Mouse (Mus musculus) monocyte, adult 5-6 weeks (primary cell): ENCODE data around the gene Cdc42ep3. TPM values are rescaled to one million over a fixed set of nuclear protein-coding genes. Genes with fewer than 3 reads are reported as not detected.
A peak's percentile ranks its signal among the peaks of the same experiment; 100 is the strongest.

Source experiments
- ATAC-seq: fragments of 153-309, 156-312 bp; replicated peaks from 2 replicates; pipeline ENCODE4 v1.8.0; 2017; ENCODE audit warnings: mild to moderate bottlenecking; ENCODE audit not compliant: low TSS enrichment, insufficient number of reproducible peaks, severe bottlenecking, poor library complexity, low FRiP score
- total RNA-seq: library from RNA; stranded (forward); fragments of 200-1000, 200-491, 200-594 nt; gene quantifications from 3 replicates; pipeline ENCODE4 v1.2.3, GENCODE M21; 2017

The Cdc42ep3 gene
- 92.2 to 123 TPM (median 110 TPM) in 3 replicates for total RNA-seq

DNA sequence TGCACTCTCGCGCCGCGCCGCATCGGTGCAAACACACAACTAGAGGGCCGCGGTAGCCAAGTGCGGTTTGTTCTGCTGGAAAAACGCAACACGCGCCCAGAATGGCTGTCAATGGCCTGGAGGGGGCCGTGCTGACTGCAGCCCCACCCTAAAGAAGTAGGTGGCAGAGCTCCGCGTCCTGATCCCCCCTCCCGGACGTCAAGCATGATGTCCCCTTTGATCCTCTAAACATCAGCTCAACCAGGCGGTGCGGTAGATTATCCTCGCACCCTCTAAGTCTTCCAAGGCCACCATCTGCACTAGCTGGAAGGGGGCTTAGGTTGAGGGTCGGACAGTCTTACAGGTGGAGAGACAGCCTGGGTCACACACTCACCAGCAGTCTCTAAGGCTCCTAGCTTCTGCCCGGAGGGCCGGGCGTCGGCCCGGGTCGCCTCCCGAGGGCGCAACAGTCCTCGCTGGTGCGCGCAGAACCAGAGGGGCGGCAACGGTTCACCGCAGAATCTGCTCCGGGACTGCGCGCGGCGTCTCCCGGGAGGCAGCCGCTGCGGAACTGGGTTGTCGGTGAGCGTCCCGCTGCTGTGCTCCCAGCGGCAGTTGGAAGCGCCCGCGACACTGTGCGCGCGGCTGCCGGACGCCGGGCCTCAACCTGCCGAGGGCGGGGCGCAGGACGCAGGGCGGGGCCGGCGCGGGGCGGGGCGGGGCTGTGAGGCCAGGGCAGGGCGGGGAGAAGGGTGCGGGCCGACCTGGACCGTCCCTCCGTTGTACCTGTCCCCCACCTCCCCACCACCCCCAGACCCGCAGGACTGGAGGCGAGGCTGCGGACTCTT lies at the start of gene Cdc42ep3:
Gene Cdc42ep3, minus strand, starts transcription at position 648 of the 827 bp plus-strand sequence.
- peak; percentile 34 for ATAC-seq

- ATAC-seq = no peak
These were observed 45.5 kb upstream of the Cdc42ep3 start for GRCm38 (mm10) chr17:79400356-79400755.

DNA sequence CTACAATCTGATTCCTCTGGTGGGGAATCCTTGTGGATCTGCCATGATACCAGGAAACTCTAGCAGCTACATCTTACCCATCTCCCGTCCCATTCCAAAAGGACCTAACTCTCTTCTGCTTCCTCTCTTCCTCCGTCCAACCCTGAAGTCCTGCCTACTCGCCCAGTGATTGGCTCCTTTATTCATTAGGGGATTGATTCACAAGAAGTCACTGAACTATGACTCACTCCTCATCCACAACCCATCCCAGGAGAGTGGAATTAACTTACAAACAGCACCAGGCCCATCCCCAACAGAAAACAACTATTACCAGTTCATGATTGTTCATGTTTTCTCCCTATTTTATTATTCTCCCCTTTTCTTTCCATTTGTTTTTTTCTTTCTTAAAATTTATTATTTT lies 43.5 kb upstream of the Cdc42ep3 start:
- no peak for ATAC-seq

DNA sequence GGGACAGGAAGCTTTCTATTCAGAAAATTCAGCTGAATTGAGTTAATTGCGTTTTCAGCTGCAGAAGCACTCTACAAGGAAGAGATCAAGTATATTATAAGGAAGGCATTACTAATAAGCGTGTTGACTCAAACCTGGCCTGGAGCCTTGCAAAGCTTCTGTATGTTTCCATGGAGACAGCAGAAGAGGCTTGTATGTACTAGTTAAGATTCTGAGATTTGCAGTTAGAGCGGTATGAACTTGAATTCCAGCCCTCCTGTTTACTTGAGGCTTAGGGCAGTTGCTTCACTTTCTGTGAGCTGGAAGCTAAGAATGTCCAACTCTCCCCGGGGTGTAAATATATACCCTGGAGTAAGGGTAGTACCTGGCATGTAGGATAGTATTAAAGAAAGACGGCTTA lies 39.9 kb upstream of the Cdc42ep3 start:
- ATAC-seq = no peak

DNA sequence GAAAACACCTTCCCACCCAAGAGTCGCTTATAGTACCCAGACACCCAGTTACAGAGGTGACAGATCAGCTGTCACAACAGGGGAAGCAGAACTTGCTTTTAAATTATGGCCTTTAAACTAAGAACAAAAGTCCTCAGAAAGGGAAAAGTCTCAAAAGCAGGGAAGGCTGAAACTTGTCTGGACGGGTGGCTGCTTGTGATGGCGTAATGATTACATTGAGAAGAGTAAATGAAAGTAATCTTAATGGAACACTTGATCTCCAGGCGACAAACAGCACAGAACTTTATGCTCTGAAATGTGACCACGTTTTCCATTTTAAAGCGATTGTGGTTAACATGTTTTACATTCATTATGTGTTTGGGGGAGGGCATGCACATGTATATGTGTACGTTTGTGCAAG lies 39.0 kb upstream of the Cdc42ep3 start:
- no peak for ATAC-seq

GRCm38 (mm10) chr17:79387465-79388066 lies 32.7 kb upstream of the Cdc42ep3 start:
- no peak for ATAC-seq

- ATAC-seq = no peak; the same call in 1 of the 2 replicates
These were observed 26.6 kb upstream of the Cdc42ep3 start for GRCm38 (mm10) chr17:79381485-79381884.

- peak; percentile 84 for ATAC-seq
These were observed 24.3 kb upstream of the Cdc42ep3 start for GRCm38 (mm10) chr17:79379191-79379590.

- ATAC-seq = no peak
These were observed 21.7 kb upstream of the Cdc42ep3 start for GRCm38 (mm10) chr17:79376434-79377210.

- ATAC-seq = no peak
These were observed 18.1 kb upstream of the Cdc42ep3 start for GRCm38 (mm10) chr17:79372973-79373372.

DNA sequence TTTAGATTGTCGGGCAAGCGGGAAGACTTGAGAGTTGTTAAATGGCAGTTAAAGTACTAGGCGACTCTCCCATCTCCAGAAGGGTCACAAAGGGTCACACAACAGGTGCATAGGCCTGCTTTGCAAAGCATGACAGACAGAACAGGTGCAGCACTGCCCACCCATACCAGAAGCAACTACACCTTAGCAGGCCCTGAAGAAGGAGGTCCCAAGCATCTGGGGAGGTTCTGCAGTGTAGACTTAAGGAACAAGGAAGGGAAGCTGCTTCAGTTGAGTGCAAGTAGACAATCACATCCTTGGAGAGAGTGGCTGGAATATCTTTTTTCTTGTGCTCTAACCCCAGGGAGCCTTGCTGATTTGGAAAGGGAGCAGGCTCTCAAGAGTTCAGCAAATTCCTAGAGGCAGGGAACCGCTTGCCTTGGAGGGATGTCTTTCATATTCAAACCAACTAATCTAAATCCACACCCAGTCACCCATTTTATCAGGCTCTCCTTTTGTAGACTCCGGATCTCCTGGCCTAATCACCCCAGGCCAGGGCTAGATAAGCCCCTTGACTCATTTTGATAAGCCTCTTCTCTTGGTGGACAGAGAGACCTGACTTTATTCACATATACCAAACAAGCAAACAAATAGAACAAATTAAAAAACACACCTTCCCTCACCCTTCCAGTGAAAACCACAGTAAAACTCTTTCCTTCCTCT lies 10.0 kb upstream of the Cdc42ep3 start:
- no peak for ATAC-seq

DNA sequence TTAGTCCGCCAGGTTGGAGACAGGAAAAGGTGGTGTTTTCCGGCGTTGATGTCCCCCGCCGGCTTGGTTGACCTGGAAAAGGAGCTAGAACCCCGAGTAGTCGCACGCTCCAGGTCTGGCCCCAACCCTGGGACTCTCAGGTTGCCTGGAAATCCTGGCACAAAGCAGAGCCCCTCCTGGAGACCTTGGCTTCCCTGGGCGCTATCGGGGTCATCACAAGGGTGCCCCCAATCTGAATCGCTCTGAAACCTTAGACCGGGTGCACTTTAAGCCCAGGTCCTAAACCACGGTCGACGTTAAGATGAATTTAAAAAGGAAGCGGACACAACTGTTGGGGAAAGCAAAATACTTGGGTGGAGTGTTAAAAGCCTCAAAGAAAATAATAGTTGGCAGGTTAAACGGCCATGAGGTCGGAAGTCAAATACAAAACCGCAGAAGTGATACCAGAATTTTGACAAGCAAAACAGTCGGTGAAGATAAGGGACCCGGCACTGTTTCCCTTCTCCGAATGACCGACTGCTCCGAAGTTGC lies 1.2 kb upstream of the Cdc42ep3 start:
- ATAC-seq = 0 out of 2 replicates have a peak, but pooled peaks have one; percentile 8

GRCm38 (mm10) chr17:79355271-79355991 lies 540 bp upstream of the Cdc42ep3 start:
- ATAC-seq = peak; percentile 61

GRCm38 (mm10) chr17:79354174-79354443 lies 782 bp downstream of the Cdc42ep3 start:
- no peak for ATAC-seq

- ATAC-seq = no peak
These were observed 1.3 kb downstream of the Cdc42ep3 start for GRCm38 (mm10) chr17:79353446-79354173.

GRCm38 (mm10) chr17:79350751-79351191 lies 4.1 kb downstream of the Cdc42ep3 start:
- ATAC-seq = no peak

DNA sequence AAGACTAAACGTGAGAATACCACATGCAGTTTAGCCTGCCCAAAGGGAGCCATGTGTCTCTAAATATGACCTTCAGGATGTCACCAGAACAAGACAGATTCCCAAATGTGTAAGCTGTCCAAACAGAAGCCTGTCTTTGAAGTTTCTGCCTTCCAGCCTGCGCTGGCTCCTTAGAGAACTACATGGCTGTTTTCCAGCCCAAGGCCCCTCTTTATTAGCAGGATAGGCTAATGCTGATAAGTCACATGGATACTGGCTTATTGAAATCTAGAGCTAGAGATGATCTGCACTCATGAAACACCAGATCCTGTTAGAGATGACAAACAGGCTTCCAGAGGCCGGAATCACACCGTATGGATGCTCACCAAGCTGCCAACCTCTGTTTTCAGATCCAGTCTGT lies 5.5 kb downstream of the Cdc42ep3 start:
- no peak for ATAC-seq
